Mouse (Mus musculus): ENCODE data around the gene Carf.
"Not testable (repeated sequence)": the region's sequence is repeated elsewhere in the genome, so short reads cannot be mapped to it uniquely, and the experiment has no call there.

Carf gene

GRCm38 (mm10) chr1:60098024-60098781 lies at the start of gene Carf, which contains the start of gene Wdr12:
Gene Carf, plus strand, starts transcription at chr1:60098247.
Gene Wdr12, minus strand, starts transcription at chr1:60098645.
- DNase-seq, result peak; percentile 99

GRCm38 (mm10) chr1:60054659-60055058 lies 43.4 kb upstream of the Carf start:
- DNase-seq, result no peak

- no peak for DNase-seq
Measured at GRCm38 (mm10) chr1:60056310-60056709, 41.7 kb upstream of the Carf start.

GRCm38 (mm10) chr1:60070725-60071124 lies 27.3 kb upstream of the Carf start:
- DNase-seq, result not testable (repeated sequence)

- no peak for DNase-seq
Measured at GRCm38 (mm10) chr1:60074935-60075334, 23.1 kb upstream of the Carf start.

GRCm38 (mm10) chr1:60075590-60075989 lies 22.5 kb upstream of the Carf start:
- DNase-seq, result no peak

- no peak for DNase-seq
Measured at GRCm38 (mm10) chr1:60076411-60076810, 21.6 kb upstream of the Carf start.

- peak; percentile 79 for DNase-seq
Measured at GRCm38 (mm10) chr1:60096572-60097276, 1.3 kb upstream of the Carf start.

- DNase-seq, result peak; percentile 96
Measured at GRCm38 (mm10) chr1:60097277-60098023, 597 bp upstream of the Carf start.

- DNase-seq, result peak; percentile 80
Measured at GRCm38 (mm10) chr1:60098839-60099238, 792 bp downstream of the Carf start.

- no peak for DNase-seq
Measured at GRCm38 (mm10) chr1:60104582-60104981, 6.5 kb downstream of the Carf start.

GRCm38 (mm10) chr1:60117721-60118455 lies 19.8 kb downstream of the Carf start:
- DNase-seq, result peak; percentile 63

GRCm38 (mm10) chr1:60137346-60137745 lies 39.3 kb downstream of the Carf start:
- no peak for DNase-seq

- DNase-seq, result peak; percentile 65
Measured at GRCm38 (mm10) chr1:60152700-60153099, 54.7 kb downstream of the Carf start.

- peak; percentile 77 for DNase-seq
Measured at GRCm38 (mm10) chr1:60156651-60157050, 58.6 kb downstream of the Carf start.

GRCm38 (mm10) chr1:60158411-60158810 lies 60.4 kb downstream of the Carf start:
- peak; percentile 96 for DNase-seq

- DNase-seq, result no peak
Measured at GRCm38 (mm10) chr1:60163676-60164075, 65.6 kb downstream of the Carf start.

- peak; percentile 94 for DNase-seq
Measured at GRCm38 (mm10) chr1:60169626-60170025, 71.6 kb downstream of the Carf start.

GRCm38 (mm10) chr1:60170251-60170650 lies 72.2 kb downstream of the Carf start:
- no peak for DNase-seq

GRCm38 (mm10) chr1:60173119-60173518 lies 75.1 kb downstream of the Carf start:
- no peak for DNase-seq

GRCm38 (mm10) chr1:60177814-60178213 lies 79.8 kb downstream of the Carf start:
- not testable (repeated sequence) for DNase-seq

- peak; percentile 86 for DNase-seq
Measured at GRCm38 (mm10) chr1:60179376-60179775, 81.3 kb downstream of the Carf start.

All from heart, adult 11 months (tissue).